Mouse (Mus musculus) cerebellum, adult 2 months (tissue): ENCODE measurements around the gene Slc8b1.

Experiments
- CTCF ChIP-seq: fragments of 200-500 bp; IDR thresholded peaks from 2 replicates; pipeline ENCODE4 v1.5.1; 2011; ENCODE audit warnings: low read depth, mild to moderate bottlenecking, control low read depth, low read length, moderate library complexity, borderline replicate concordance; ENCODE audit not compliant: insufficient read depth
- POLR2A ChIP-seq: fragments of 200-500 bp; IDR thresholded peaks from 2 replicates; pipeline ENCODE4 v1.6.1; 2011; ENCODE audit warnings: low read length, control low read depth, borderline replicate concordance; ENCODE audit not compliant: insufficient read depth

DNA sequence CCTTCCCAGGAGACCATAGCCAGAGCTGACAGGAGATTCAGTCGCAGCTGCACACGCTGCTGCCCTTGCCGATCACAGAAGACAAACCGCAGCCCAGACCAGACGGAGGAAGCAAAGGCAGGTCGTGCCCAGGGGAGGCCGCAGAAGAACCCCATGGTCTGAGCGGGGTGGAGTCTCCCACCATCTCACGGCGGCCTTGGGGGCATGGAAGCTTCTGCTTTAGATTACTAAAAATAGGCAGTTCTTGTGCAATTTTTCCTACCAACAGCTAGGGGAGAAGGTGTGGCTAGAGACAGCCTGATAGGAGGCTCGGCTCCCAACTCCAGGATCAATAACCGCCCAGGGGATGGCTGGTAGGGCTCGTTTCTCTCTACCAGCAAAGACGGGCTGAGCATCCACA is 47.8 kb downstream of the Slc8b1 start:
- TF ChIP-seq POLR2A (no peak), CTCF (no peak)
